In genomic region chr7:78992991-78993390, GRCm38 (mm10) we compare ENCODE assay signal across 22 mouse cellular contexts.
A peak's percentile ranks its signal among the peaks of the same experiment; 100 is the strongest.
DNase-seq lines count a peak whose midpoint lies in the region; TF ChIP-seq lines count a peak whose summit lies in the region.
"Had no signal": no experiment of that assay in that cellular context is flagged by ENCODE, and none has a peak within 500 bp of the region (broad histone marks: within the 10 kb centered on the region; RNA-seq: fewer than 3 reads in every experiment).

No protein-coding gene starts in this region.

- no peak for TF ChIP-seq POLR2A in thymus, adult 2 months (IDR thresholded peaks at IDR 0.05; ENCODE audit: control insufficient read depth, extremely low read depth, insufficient read depth, low read length, poor library complexity)

- no peaks in the 10 kb centered on the region for H3K36me3 ChIP-seq in heart, embryonic 10.5 days
- no peaks in the 10 kb centered on the region for H3K36me3 ChIP-seq in thymus, adult 2 months (ENCODE audit: control insufficient read depth, insufficient read depth, low read length)
- H3K36me3 ChIP-seq: embryonic facial prominence, embryonic 13.5 days; hindbrain, embryonic 13.5 days; limb, embryonic 12.5 days; liver, embryonic 12.5 days; midbrain, embryonic 15.5 days had no signal

- WGBS in heart, embryonic 10.5 days = 80% methylated on average over 7 of the region's 7 CpGs
- WGBS in large intestine, adult 2 months = 26% methylated on average over 7 of the region's 7 CpGs
- 86% methylated on average over 7 of the region's 7 CpGs for WGBS in thymus, adult 2 months

- peaks cover 20% of the 10 kb centered on the region; the same call in 1 of the 2 replicates for H3K27me3 ChIP-seq in heart, embryonic 10.5 days (ENCODE audit: insufficient read depth, poor library complexity, severe bottlenecking)
- H3K27me3 ChIP-seq in thymus, adult 2 months (ENCODE audit: control insufficient read depth, insufficient read depth, low read length) = no peaks in the 10 kb centered on the region
- H3K27me3 ChIP-seq: embryonic facial prominence, embryonic 13.5 days; midbrain, embryonic 15.5 days had no signal

- peaks cover 14% of the 10 kb centered on the region; the same call in 1 of the 2 replicates for H3K4me1 ChIP-seq in heart, embryonic 10.5 days
- H3K4me1 ChIP-seq in thymus, adult 2 months (replicated peaks; ENCODE audit: control insufficient read depth, insufficient read depth, low read length) = no peaks in the 10 kb centered on the region
- H3K4me1 ChIP-seq: liver, embryonic 12.5 days had no signal

- DNase-seq in heart, embryonic 10.5 days (ENCODE audit: low spot score) = peak; percentile 41
- no peak for DNase-seq in heart, postnatal 25 days (ENCODE audit: low spot score)
- peak; percentile 12 for DNase-seq in right cerebral cortex, adult 18-20 months
- no peak for DNase-seq in right cerebral cortex, postnatal 10 days (ENCODE audit: low spot score in 2 of 2)
- peak; percentile 65 for DNase-seq in adrenal gland, postnatal 10 days
- peak; percentile 77 for DNase-seq in large intestine, adult 2 months (ENCODE audit: low read depth, low spot score)
- DNase-seq in retina, postnatal 1 day = no peak
- DNase-seq in thymus, adult 2 months = no peak
- DNase-seq: cerebellum, adult 11 months; cerebellum, postnatal 14 days; forebrain, postnatal 0 days; gastrocnemius, postnatal 36 days; heart, postnatal 14 days; kidney, postnatal 4 days; lung, adult 2 months; lung, postnatal 36 days had no signal

- no peak overlapping the region for H3K4me3 ChIP-seq in heart, embryonic 10.5 days
- no peak overlapping the region for H3K4me3 ChIP-seq in thymus, adult 2 months (ENCODE audit: control insufficient read depth, insufficient read depth, low read length)
- H3K4me3 ChIP-seq: embryonic facial prominence, embryonic 13.5 days; hindbrain, embryonic 13.5 days; limb, embryonic 12.5 days; liver, embryonic 12.5 days; midbrain, embryonic 15.5 days; myocyte had no signal

- intact Hi-C loops in heart, postnatal 25 days (cut with DNase I) = no loop called here

- no peaks in the 10 kb centered on the region for H3K9me3 ChIP-seq in heart, embryonic 10.5 days
- H3K9me3 ChIP-seq: embryonic facial prominence, embryonic 13.5 days; hindbrain, embryonic 13.5 days; limb, embryonic 12.5 days; liver, embryonic 12.5 days; midbrain, embryonic 15.5 days had no signal

- no peak overlapping the region for H3K27ac ChIP-seq in heart, embryonic 10.5 days
- no peak overlapping the region for H3K27ac ChIP-seq in thymus, adult 2 months (ENCODE audit: control insufficient read depth, insufficient read depth, low read length)
- H3K27ac ChIP-seq: embryonic facial prominence, embryonic 13.5 days; hindbrain, embryonic 13.5 days; limb, embryonic 12.5 days; liver, embryonic 12.5 days; midbrain, embryonic 15.5 days had no signal

- no peak for TF ChIP-seq CTCF in thymus, adult 2 months (IDR thresholded peaks at IDR 0.05; ENCODE audit: borderline replicate concordance, control insufficient read depth, extremely low read depth, insufficient read depth, low read length, poor library complexity)

Comparison
In these comparisons a context has a peak if more than half of its experiments do, and no peak if none do; other contexts are left out.
1. DNase-seq: peak in heart, embryonic 10.5 days (single experiment), right cerebral cortex, adult 18-20 months (single experiment), adrenal gland, postnatal 10 days (single experiment) and large intestine, adult 2 months (single experiment); none in heart, postnatal 25 days (single experiment), right cerebral cortex, postnatal 10 days (0 of 2), retina, postnatal 1 day (single experiment) and thymus, adult 2 months (single experiment).